Mouse (Mus musculus): ENCODE results near the gene G2e3.
A peak's percentile ranks its signal among the peaks of the same experiment; 100 is the strongest.

The G2e3 gene

GRCm38 (mm10) chr12:51347988-51348697 is at the start of gene G2e3:
Gene G2e3 (plus strand): TSS chr12:51348061.
- DNase-seq = peak; percentile 78

DNA sequence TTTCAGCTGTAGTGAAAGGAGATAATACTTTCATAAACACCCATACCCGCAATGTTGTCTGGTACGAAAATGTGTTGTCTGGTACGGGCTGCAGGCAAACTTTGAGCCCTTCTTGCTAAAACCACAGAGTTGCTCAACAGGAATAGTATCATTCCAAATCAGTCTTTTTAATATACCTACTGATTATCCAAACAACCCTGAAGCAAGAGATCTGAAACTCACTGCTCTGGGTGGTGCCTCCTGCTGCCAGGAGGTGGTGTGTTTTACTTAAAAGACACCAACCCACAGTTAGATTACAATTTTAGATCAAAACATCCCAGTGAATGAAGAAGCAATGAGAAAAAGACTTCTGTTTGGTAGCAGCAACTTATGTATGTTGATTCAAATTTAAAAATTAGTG is 24.3 kb upstream of the G2e3 start:
- DNase-seq = no peak

DNA sequence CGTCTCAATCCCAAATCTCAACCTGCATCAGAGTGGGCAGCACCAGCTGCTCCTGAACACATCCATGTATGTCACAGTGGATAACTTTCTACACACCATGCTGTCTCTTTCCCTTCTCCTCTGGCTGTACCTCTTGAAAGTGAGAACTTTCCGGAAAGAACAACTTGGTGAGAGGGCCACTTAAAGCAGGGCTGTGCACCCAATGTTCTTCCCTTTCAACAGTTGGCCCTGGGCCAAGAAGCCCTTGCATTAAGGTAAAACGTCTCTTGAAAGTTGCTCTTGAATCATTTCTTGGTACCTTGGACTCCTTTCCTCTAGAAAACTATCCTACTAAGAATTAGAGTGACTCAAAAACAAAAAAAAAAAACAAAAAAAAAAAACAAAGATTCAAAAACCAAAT is 21.0 kb upstream of the G2e3 start:
- no peak for DNase-seq

GRCm38 (mm10) chr12:51337014-51337413 is 10.8 kb upstream of the G2e3 start:
- DNase-seq = no peak

DNA sequence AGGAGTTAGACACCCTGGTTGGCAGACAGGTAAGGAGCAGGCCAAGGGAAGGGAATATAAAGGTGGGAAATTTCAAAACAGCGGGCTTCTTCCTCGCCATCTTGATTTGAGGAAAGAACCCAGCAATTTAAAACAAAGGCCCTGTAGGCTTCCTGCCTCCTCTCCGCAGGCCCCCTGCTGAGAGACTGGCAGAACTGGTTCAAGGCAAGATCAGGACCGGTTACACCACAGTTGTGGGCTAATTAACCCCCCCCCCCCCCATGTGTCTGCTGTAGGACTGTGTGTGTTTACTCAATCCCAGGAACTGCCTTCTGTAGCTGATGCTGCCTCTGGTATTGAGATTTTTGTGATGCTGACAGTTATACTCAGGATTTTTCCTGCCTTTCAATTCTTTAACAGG is 1.7 kb upstream of the G2e3 start:
- DNase-seq = no peak

DNA sequence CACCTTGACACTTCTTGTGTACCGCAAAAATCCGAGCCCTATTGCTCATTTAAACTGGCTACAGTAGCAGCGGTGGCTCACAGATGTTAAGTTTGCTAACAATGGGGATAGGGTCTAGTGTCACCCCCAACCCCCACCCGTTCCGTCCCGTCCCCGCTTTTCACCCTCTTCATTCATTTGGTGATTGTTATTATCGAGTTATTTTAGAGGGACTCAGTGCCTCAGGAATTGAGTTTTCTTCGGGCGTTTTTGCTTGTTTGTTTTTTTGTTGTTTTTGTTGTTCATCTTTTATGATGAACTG is 787 bp downstream of the G2e3 start:
- peak; percentile 8 for DNase-seq

- DNase-seq = no peak
Observed at GRCm38 (mm10) chr12:51355296-51355695, 7.4 kb downstream of the G2e3 start.

DNA sequence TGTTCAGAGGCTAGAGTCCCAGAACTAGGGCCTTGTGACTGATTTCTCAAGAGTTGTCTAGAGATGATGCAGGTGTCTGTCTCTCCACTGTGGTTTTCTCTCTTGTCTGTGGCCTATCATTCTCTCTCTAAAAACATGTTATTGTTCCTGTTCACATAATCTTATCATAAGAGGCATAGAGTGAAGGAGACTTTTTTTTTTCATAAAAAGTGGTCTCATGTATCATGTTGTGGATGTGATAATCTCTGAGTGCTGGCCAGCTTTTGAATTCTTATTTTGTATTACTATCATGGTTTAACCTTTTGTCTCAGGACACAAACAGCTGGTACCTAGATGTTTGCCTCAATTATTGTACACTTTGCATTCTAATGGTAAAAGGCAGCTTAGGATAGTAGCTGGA is 13.4 kb downstream of the G2e3 start:
- DNase-seq = no peak

DNA sequence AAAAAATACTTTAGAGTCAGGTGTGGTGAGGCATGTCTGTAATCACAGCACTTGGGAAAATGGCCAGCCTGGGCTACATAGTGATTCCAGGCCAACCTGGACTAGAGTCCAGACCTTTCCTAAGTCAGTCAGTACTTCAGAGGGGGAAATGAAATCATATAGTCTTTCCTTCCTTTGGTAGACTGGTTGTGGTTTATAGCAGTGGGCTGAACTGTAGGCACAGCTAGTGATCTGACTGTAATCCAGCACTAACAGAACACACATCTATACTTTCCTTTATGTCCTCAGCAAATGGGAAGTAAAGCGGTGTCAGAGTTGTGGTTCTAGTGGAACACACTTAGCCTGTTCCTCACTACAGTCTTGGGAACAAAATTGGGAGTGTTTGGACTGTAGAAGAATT is 15.0 kb downstream of the G2e3 start:
- no peak for DNase-seq

DNA sequence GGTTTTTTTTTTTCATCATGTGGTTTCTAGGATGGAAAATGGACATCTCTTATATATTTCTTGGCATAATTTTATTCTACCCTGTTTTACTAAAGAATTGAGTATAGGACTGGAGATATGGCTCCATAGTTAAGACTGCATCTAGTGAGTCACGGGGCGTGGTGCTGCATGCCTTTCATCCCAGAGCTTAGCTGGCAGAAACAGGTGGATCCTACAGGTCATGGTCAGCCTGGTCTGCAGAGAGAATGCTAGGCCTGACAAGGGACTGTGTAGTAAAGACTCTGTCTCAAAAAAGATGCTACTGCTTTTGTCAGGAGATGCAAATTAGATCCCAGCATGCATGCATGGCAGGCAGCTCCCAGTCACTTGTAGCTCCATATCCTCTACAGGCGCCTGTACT is 20.6 kb downstream of the G2e3 start:
- DNase-seq = no peak

GRCm38 (mm10) chr12:51377003-51377887 is 29.4 kb downstream of the G2e3 start, which contains the start of gene Scfd1:
Gene Scfd1 (plus strand): TSS chr12:51377510.
- DNase-seq = peak; percentile 91

- DNase-seq = no peak
Observed at GRCm38 (mm10) chr12:51377888-51378190, 30.0 kb downstream of the G2e3 start.

- no peak for DNase-seq
Observed at GRCm38 (mm10) chr12:51399871-51400270, 52.0 kb downstream of the G2e3 start.

DNA sequence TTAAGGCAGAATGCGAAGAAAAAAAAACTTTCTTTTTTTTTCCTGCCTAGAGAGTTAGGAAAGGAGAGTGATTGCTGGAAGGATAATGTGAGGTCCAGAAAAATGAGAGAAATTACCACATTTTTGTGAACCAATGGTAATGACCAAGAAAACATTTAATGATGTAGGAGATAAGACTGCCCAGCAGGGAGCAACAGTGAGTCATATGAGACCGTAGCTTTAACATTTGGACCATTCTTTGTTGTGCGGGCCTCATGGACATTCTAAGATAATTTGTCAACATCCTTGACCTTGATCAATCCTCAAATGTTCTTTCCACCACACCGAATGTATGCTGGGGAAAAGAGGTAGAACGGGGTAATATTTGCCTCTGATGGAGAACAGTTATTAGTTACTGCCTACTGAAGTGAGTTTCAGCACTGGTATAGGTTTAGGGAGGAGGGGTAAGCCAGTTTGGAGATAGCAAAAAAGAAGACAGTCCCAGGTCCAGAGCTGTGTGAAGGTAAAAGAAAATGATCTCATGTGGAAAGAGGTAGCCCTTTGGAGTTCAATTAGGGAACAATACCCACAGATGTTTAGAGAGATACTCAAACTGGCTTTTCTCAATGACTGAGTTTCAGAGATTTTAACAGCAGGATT is 54.3 kb downstream of the G2e3 start:
- DNase-seq = peak; percentile 44

DNA sequence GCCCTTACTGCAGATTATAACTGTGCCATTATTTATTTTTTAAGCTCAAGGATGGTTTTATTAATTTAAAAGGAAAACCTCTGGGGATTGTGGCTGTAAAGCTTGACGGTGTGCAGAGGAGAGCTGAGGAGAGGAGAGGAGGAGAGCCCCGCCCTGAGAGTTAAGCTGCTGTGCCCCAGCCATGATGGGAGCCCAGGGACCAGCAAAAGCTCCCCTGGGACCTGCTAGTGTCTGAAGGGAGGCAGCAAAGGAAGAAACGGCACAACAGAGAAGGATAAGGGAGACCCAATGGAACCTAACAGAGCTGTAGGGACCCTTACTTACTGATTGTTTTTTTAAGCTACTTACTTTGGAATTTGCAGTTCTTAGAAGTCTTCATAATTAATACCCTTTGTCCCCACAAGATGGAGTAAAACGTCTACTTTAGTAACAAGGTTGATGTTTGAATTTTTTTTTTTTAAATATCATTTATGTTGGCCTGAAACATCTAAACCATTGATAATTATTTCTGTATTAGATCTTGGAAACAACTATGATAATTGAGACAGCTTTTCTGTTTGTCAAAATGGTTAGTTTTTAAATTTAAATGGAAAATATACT is 56.2 kb downstream of the G2e3 start:
- DNase-seq = no peak

DNA sequence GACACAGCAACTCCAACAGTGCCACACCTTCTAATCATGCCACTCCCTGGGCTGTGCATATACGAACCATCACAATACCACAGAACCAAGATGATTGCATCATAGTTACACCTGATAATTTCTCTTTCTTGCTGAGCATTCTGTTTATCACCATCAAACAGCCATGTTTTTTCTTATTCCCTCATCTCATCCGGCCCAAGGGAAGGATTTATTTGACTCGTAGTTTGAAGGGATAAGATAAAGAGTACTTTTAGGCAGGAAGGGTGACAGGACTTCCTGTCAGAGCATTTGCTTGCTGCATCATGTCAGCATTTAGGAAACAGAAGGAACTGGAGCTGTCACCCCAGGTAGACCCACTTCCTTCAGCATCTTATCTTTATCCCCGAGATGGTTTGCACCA is 63.5 kb downstream of the G2e3 start:
- no peak for DNase-seq
